Mouse (Mus musculus) liver, postnatal 0 days (tissue): Measurements from ENCODE around the gene D2hgdh.
"Not testable (repeated sequence)": the region's sequence is repeated elsewhere in the genome, so short reads cannot be mapped to it uniquely, and the experiment has no call there.

Experiments used
- CTCF ChIP-seq: sonication (generic); IDR thresholded peaks from 2 replicates; pipeline ENCODE4 v1.5.1; 2016; ENCODE audit warnings: antibody characterized with exemption, low read depth
- EP300 ChIP-seq: IDR thresholded peaks from 2 replicates; pipeline ENCODE4 v1.6.1; 2016; ENCODE audit warnings: antibody characterized with exemption, low read depth, mild to moderate bottlenecking

GRCm38 (mm10) chr1:93890936-93891335 lies 66.2 kb downstream of the D2hgdh start:
- peak; percentile 34 for TF ChIP-seq CTCF
- not testable (repeated sequence) for TF ChIP-seq EP300
